Mouse (Mus musculus) MEL (cell line): Measurements from ENCODE around the gene Adora3. TPM values are rescaled to one million over a fixed set of nuclear protein-coding genes. Genes with fewer than 3 reads are reported as not detected.

ENCODE experiments used
- DNase-seq: peaks from one replicate; pipeline ENCODE4 v3.0.0; 2011; ENCODE audit warnings: low read depth, low spot score
- H3K27ac ChIP-seq: 2 replicates; pipeline ENCODE4 v1.5.1; 2012; ENCODE audit warnings: low read depth, mild to moderate bottlenecking, control low read depth, low read length, moderate library complexity; ENCODE audit not compliant: control insufficient read depth
- H3K27me3 ChIP-seq, 2 experiments: fragments of 150-350 bp in 1 of 2; sonication (generic) in 1 of 2; 2 replicates each; pipeline ENCODE4 v1.6.1; 2012; ENCODE audit warnings: low read length in 2 of 2, mild to moderate bottlenecking in 2 of 2, improper control_type of control experiment in 1 of 2, moderate library complexity in 1 of 2; ENCODE audit not compliant: insufficient read depth in 2 of 2, control insufficient read depth in 1 of 2
- H3K36me3 ChIP-seq, 2 experiments: 2 replicates each; pipeline ENCODE4 v1.6.1; 2012 to 2014; ENCODE audit warnings: low read length in 2 of 2, improper control_type of control experiment in 1 of 2, inconsistent platforms in 1 of 2, mild to moderate bottlenecking in 1 of 2; ENCODE audit not compliant: insufficient read depth in 2 of 2, control insufficient read depth in 1 of 2
- H3K4me1 ChIP-seq, 2 experiments: fragments of 150-350 bp in 1 of 2; sonication (generic) in 1 of 2; 2 replicates each; pipeline ENCODE4 v1.6.1; 2012; ENCODE audit warnings: low read length in 2 of 2, improper control_type of control experiment in 1 of 2, mild to moderate bottlenecking in 1 of 2; ENCODE audit not compliant: insufficient read depth in 2 of 2, control insufficient read depth in 1 of 2
- H3K4me3 ChIP-seq, 2 experiments: fragments of 150-350 bp in 1 of 2; sonication (generic) in 1 of 2; 2 replicates each; pipeline ENCODE4 v1.5.1; 2012; ENCODE audit warnings: low read depth in 2 of 2, low read length in 2 of 2, mild to moderate bottlenecking in 2 of 2, moderate library complexity in 2 of 2, control low read depth in 1 of 2, improper control_type of control experiment in 1 of 2; ENCODE audit not compliant: control insufficient read depth in 1 of 2, insufficient read depth in 1 of 2
- H3K79me2 ChIP-seq: 2 replicates; pipeline ENCODE4 v1.6.1; 2012; ENCODE audit warnings: mild to moderate bottlenecking, low read length, moderate library complexity; ENCODE audit not compliant: control insufficient read depth, poor library complexity, insufficient read depth
- H3K9ac ChIP-seq: 2 replicates; pipeline ENCODE4 v1.6.1; 2012; ENCODE audit warnings: low read depth, mild to moderate bottlenecking, control low read depth, low read length, moderate library complexity; ENCODE audit not compliant: control insufficient read depth, poor library complexity, severe bottlenecking
- H3K9me3 ChIP-seq: fragments of 150-350 bp; sonication (generic); replicated peaks from 2 replicates; pipeline ENCODE4 v1.6.1; 2012; ENCODE audit warnings: mild to moderate bottlenecking, low read length, improper control_type of control experiment, moderate library complexity; ENCODE audit not compliant: insufficient read depth
- BHLHE40 ChIP-seq: IDR thresholded peaks from 2 replicates; pipeline ENCODE4 v1.6.1; 2012; ENCODE audit warnings: low read depth, mild to moderate bottlenecking, inconsistent platforms, low read length, improper control_type of control experiment, borderline replicate concordance
- CHD1 ChIP-seq: IDR thresholded peaks from 2 replicates; pipeline ENCODE4 v1.6.1; 2012; ENCODE audit warnings: low read depth, mild to moderate bottlenecking, inconsistent platforms, low read length, improper control_type of control experiment
- CHD2 ChIP-seq: IDR thresholded peaks from 2 replicates; pipeline ENCODE4 v1.6.1; 2011; ENCODE audit warnings: low read length, improper control_type of control experiment
- CTCF ChIP-seq, 3 experiments: IDR thresholded peaks in 2 of 3; conservative IDR thresholded peaks in 1 of 3; 2 replicates each; pipeline ENCODE4 v1.5.1; 2011 to 2012; ENCODE audit warnings: low read length in 3 of 3, low read depth in 2 of 3, mild to moderate bottlenecking in 2 of 3, improper control_type of control experiment in 1 of 3, inconsistent platforms in 1 of 3, mixed read lengths in 1 of 3, moderate library complexity in 1 of 3; ENCODE audit not compliant: control insufficient read depth in 1 of 3, insufficient read depth in 1 of 3, poor library complexity in 1 of 3, severe bottlenecking in 1 of 3
- E2F4 ChIP-seq: IDR thresholded peaks from 2 replicates; pipeline ENCODE4 v1.6.1; 2011; ENCODE audit warnings: low read depth, low read length, improper control_type of control experiment, borderline replicate concordance
- ELF1 ChIP-seq: IDR thresholded peaks from 2 replicates; pipeline ENCODE4 v1.6.1; 2014; ENCODE audit warnings: low read depth, mild to moderate bottlenecking, inconsistent platforms, low read length, improper control_type of control experiment, moderate library complexity
- EP300 ChIP-seq, 2 experiments: IDR thresholded peaks; 2 replicates each; pipeline ENCODE4 v1.6.1; 2011; ENCODE audit warnings: improper control_type of control experiment in 2 of 2, low read length in 2 of 2, low read depth in 1 of 2, mild to moderate bottlenecking in 1 of 2
- ETS1 ChIP-seq: IDR thresholded peaks from 2 replicates; pipeline ENCODE4 v1.6.1; 2012; ENCODE audit warnings: low read depth, mild to moderate bottlenecking, inconsistent platforms, low read length, improper control_type of control experiment, moderate library complexity
- GABPA ChIP-seq: IDR thresholded peaks from 2 replicates; pipeline ENCODE4 v1.6.1; 2012; ENCODE audit warnings: low read depth, mild to moderate bottlenecking, inconsistent platforms, low read length, improper control_type of control experiment, moderate library complexity
- JUND ChIP-seq: IDR thresholded peaks from 2 replicates; pipeline ENCODE4 v1.6.1; 2011; ENCODE audit warnings: low read depth, mild to moderate bottlenecking, improper control_type of control experiment, low read length
- KAT2A ChIP-seq: conservative IDR thresholded peaks from 2 replicates; pipeline ENCODE4 v1.6.1; 2012; ENCODE audit warnings: low read depth, low read length, improper control_type of control experiment, inconsistent platforms
- MAFK ChIP-seq: IDR thresholded peaks from 2 replicates; pipeline ENCODE4 v1.6.1; 2011; ENCODE audit warnings: low read depth, mild to moderate bottlenecking, low read length, improper control_type of control experiment, borderline replicate concordance
- MAX ChIP-seq: IDR thresholded peaks from 2 replicates; pipeline ENCODE4 v1.6.1; 2011; ENCODE audit warnings: low read length, improper control_type of control experiment
- MAZ ChIP-seq: IDR thresholded peaks from 2 replicates; pipeline ENCODE4 v1.6.1; 2012; ENCODE audit warnings: low read depth, mild to moderate bottlenecking, inconsistent platforms, low read length, improper control_type of control experiment
- MEF2A ChIP-seq: IDR thresholded peaks from 2 replicates; pipeline ENCODE4 v1.6.1; 2014; ENCODE audit warnings: low read depth, mild to moderate bottlenecking, inconsistent platforms, low read length, improper control_type of control experiment; ENCODE audit not compliant: poor library complexity, insufficient replicate concordance, severe bottlenecking; ENCODE audit errors: extremely low read depth
- MXI1 ChIP-seq: IDR thresholded peaks from 2 replicates; pipeline ENCODE4 v1.6.1; 2011; ENCODE audit warnings: mild to moderate bottlenecking, low read depth, low read length, improper control_type of control experiment
- MYB ChIP-seq: IDR thresholded peaks from 2 replicates; pipeline ENCODE4 v1.6.1; 2011; ENCODE audit warnings: mild to moderate bottlenecking, low read depth, low read length, improper control_type of control experiment
- NRF1 ChIP-seq: IDR thresholded peaks from 2 replicates; pipeline ENCODE4 v1.6.1; 2014; ENCODE audit warnings: low read depth, mild to moderate bottlenecking, inconsistent platforms, low read length, improper control_type of control experiment, moderate library complexity; ENCODE audit not compliant: poor library complexity, insufficient read depth, severe bottlenecking
- POLR2A ChIP-seq, 2 experiments: IDR thresholded peaks; 2 replicates each; pipeline ENCODE4 v1.6.1; 2011 to 2012; ENCODE audit warnings: low read length in 2 of 2, mild to moderate bottlenecking in 2 of 2, control low read depth in 1 of 2, improper control_type of control experiment in 1 of 2, low read depth in 1 of 2, moderate library complexity in 1 of 2; ENCODE audit not compliant: control insufficient read depth in 1 of 2, insufficient read depth in 1 of 2, poor library complexity in 1 of 2
- POLR2AphosphoS2 ChIP-seq: IDR thresholded peaks from 2 replicates; pipeline ENCODE4 v1.6.1; 2011; ENCODE audit warnings: low read length, improper control_type of control experiment
- POLR2AphosphoS5 ChIP-seq: IDR thresholded peaks from 2 replicates; pipeline ENCODE4 v1.6.1; 2012; ENCODE audit warnings: low read depth, borderline replicate concordance, mild to moderate bottlenecking, inconsistent platforms, low read length, moderate library complexity, mixed read lengths
- RAD21 ChIP-seq: IDR thresholded peaks from 2 replicates; pipeline ENCODE4 v1.6.1; 2011; ENCODE audit warnings: mild to moderate bottlenecking, low read depth, low read length, improper control_type of control experiment
- RCOR1 ChIP-seq: IDR thresholded peaks from 2 replicates; pipeline ENCODE4 v1.6.1; 2012; ENCODE audit warnings: low read depth, mild to moderate bottlenecking, inconsistent platforms, low read length, improper control_type of control experiment
- SIN3A ChIP-seq: IDR thresholded peaks from 2 replicates; pipeline ENCODE4 v1.6.1; 2012; ENCODE audit warnings: low read length, improper control_type of control experiment, inconsistent platforms
- SMC3 ChIP-seq: IDR thresholded peaks from 2 replicates; pipeline ENCODE4 v1.6.1; 2011; ENCODE audit warnings: low read depth, low read length, improper control_type of control experiment
- TAL1 ChIP-seq: IDR thresholded peaks from 2 replicates; pipeline ENCODE4 v1.6.1; 2012; ENCODE audit warnings: mild to moderate bottlenecking, inconsistent platforms, low read length, moderate library complexity, mixed read lengths
- TBP ChIP-seq: IDR thresholded peaks from 2 replicates; pipeline ENCODE4 v1.8.0; 2011; ENCODE audit warnings: low read depth, low read length, improper control_type of control experiment
- TCF12 ChIP-seq: IDR thresholded peaks from 2 replicates; pipeline ENCODE4 v1.6.1; 2014; ENCODE audit warnings: low read depth, mild to moderate bottlenecking, inconsistent platforms, low read length, improper control_type of control experiment, moderate library complexity
- UBTF ChIP-seq: IDR thresholded peaks from 2 replicates; pipeline ENCODE4 v1.6.1; 2012; ENCODE audit warnings: low read depth, mild to moderate bottlenecking, inconsistent platforms, low read length, improper control_type of control experiment, moderate library complexity, borderline replicate concordance; ENCODE audit not compliant: insufficient read depth
- USF1 ChIP-seq: IDR thresholded peaks from 2 replicates; pipeline ENCODE4 v1.6.1; 2014; ENCODE audit warnings: low read depth, mild to moderate bottlenecking, inconsistent platforms, low read length, improper control_type of control experiment, moderate library complexity
- USF2 ChIP-seq, 2 experiments: IDR thresholded peaks; 2 replicates each; pipeline ENCODE4 v1.6.1; 2011 to 2012; ENCODE audit warnings: improper control_type of control experiment in 2 of 2, low read length in 2 of 2, borderline replicate concordance in 1 of 2, inconsistent platforms in 1 of 2, low read depth in 1 of 2, mild to moderate bottlenecking in 1 of 2; ENCODE audit not compliant: insufficient read depth in 1 of 2
- ZKSCAN1 ChIP-seq: IDR thresholded peaks from 2 replicates; pipeline ENCODE4 v1.6.1; 2012; ENCODE audit warnings: low read depth, mild to moderate bottlenecking, inconsistent platforms, low read length, improper control_type of control experiment, moderate library complexity
- ZMIZ1 ChIP-seq: IDR thresholded peaks from 2 replicates; pipeline ENCODE4 v1.6.1; 2012; ENCODE audit warnings: low read depth, mild to moderate bottlenecking, inconsistent platforms, low read length, improper control_type of control experiment, moderate library complexity
- ZNF384 ChIP-seq: IDR thresholded peaks from 2 replicates; pipeline ENCODE4 v1.6.1; 2012; ENCODE audit warnings: low read depth, mild to moderate bottlenecking, inconsistent platforms, low read length, improper control_type of control experiment
- polyA plus RNA-seq, 2 experiments: library from polyadenylated mRNA; stranded (reverse) in 1 of 2; unstranded in 1 of 2; fragments of >175 nt in 1 of 2; fragments of >200 nt in 1 of 2; gene quantifications; 2 replicates each; pipeline versions ENCODE4 v1.2.1 to v1.2.4; 2012; ENCODE audit warnings: low replicate concordance in 2 of 2, low read depth in 1 of 2; ENCODE audit not compliant: insufficient read length in 2 of 2, insufficient read depth in 1 of 2, missing spikeins in 1 of 2
- total RNA-seq: library from RNA; depleted of rRNA; stranded (reverse); fragments of 300-350 nt; gene quantifications from 2 replicates; pipeline ENCODE4 v1.2.3, GENCODE M21; 2012

Adora3 gene
- total and polyA plus RNA-seq, 3 experiments: 0.42 to 0.65 TPM; not detected in 1

GRCm38 (mm10) chr3:105894601-105895592 is 24.2 kb downstream of the Adora3 start:
- Histone ChIP-seq H3K4me3 (peak overlapping the region; percentile 45 to 71), H3K27me3 (no peaks in the 10 kb centered on the region), H3K79me2 (no peaks in the 10 kb centered on the region), H3K27ac (peak overlapping the region; percentile 90), H3K36me3 (peaks cover 0 to 19% of the 10 kb centered on the region in 2 experiments; a peak in 2 of 4 replicates), H3K4me1 (peaks cover 7 to 38% of the 10 kb centered on the region in 2 experiments), H3K9ac (peak overlapping the region; percentile 59), H3K9me3 (no peaks in the 10 kb centered on the region)
- peak; percentile 96 for DNase-seq
- TF ChIP-seq MAZ (peak; percentile 65), USF2 (IDR thresholded peaks at IDR 0.05; ENCODE audit: borderline replicate concordance in 1 of 2, insufficient read depth in 1 of 2, low read depth in 1 of 2, low read length in 2 of 2) (no peak), POLR2AphosphoS5 (no peak), TCF12 (no peak; the same call in 1 of the 2 replicates), POLR2A (IDR thresholded peaks at IDR 0.05; ENCODE audit: control insufficient read depth in 1 of 2, insufficient read depth in 1 of 2, low read depth in 1 of 2, low read length in 2 of 2, poor library complexity in 1 of 2) (peak in 1 of 2 experiments; percentile 20; a peak in 2 of 4 replicates), RAD21 (peak; percentile 96), MYB (no peak), ETS1 (peak; percentile 85), CHD1 (no peak), CHD2 (no peak), KAT2A (no peak), MAX (peak; percentile 76), POLR2AphosphoS2 (no peak), ZNF384 (peak; percentile 6; the same call in 1 of the 2 replicates), EP300 (IDR thresholded peaks at IDR 0.05; ENCODE audit: low read depth in 1 of 2, low read length in 2 of 2) (peak; percentile 63; a peak in 2 of 4 replicates), ELF1 (0 out of 2 replicates have a peak, but pooled peaks have one; percentile 16), BHLHE40 (no peak), TAL1 (no peak), USF1 (no peak), GABPA (no peak), CTCF (IDR thresholded peaks at IDR 0.05 in 2 of 3, conservative IDR thresholded peaks at IDR 0.05 in 1 of 3; ENCODE audit: control insufficient read depth in 1 of 3, insufficient read depth in 1 of 3, low read depth in 2 of 3, low read length in 3 of 3, poor library complexity in 1 of 3, severe bottlenecking in 1 of 3) (peak; percentile 61 to 93 (median 92)), ZMIZ1 (no peak), ZKSCAN1 (no peak), SIN3A (peak; percentile 76), MXI1 (peak; percentile 84; the same call in 1 of the 2 replicates), SMC3 (peak; percentile 97), RCOR1 (no peak; the same call in 1 of the 2 replicates), JUND (peak; percentile 95), MEF2A (no peak), NRF1 (no peak), MAFK (no peak), TBP (peak; percentile 64), E2F4 (no peak), UBTF (no peak)
